8 mouse cellular contexts compared by ENCODE assay signal in the genomic region with DNA sequence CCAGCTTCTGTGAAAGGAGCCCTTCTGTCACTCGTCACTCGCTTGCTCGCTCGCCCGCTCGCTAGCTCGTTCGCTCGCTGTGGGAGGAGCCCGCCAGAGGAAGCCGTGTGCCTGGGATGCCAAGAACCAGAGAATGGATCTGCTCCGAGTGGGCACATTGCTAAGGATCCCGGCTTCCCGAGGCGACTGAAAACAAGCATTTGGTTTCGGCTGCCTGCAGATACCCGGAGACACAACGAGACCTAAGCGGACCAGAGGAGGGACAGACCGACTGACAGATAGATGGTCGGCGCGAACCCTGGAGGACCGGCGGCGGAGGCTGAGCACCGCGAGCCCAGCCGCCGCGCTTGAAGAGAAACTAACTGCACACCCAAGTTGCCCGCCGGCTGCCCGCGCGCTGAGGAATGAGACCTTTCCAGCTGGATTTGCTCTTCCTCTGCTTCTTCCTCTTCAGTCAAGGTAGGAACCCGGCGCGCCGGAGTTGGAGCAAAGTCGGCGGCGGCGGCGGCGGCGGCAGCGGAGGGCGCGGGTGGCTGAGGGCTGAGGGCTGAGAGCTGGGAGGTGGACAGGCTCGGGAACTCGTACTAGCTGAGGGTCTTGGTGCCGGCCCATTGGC. TPM values are rescaled to one million over a fixed set of nuclear protein-coding genes. Genes with fewer than 3 reads are reported as not detected.
DNase-seq lines count a peak whose midpoint lies in the region; ATAC-seq and TF ChIP-seq lines count a peak whose summit lies in the region.

No protein-coding gene starts in this region.

- no peak for ATAC-seq in liver, postnatal 0 days

- no peaks in the 10 kb centered on the region for H3K36me3 ChIP-seq in ES-Bruce4 (ENCODE audit: control insufficient read depth, insufficient read depth, low read length, poor library complexity, severe bottlenecking)
- no peaks in the 10 kb centered on the region for H3K36me3 ChIP-seq in liver, postnatal 0 days (replicated peaks; ENCODE audit: insufficient read depth, low read length)

- no peak for TF ChIP-seq CTCF in ES-Bruce4 (IDR thresholded peaks at IDR 0.05; ENCODE audit: low read depth, low read length)
- TF ChIP-seq CTCF in cerebellum, adult 2 months (IDR thresholded peaks at IDR 0.05; ENCODE audit: borderline replicate concordance, insufficient read depth, low read depth, low read length): no peak
- TF ChIP-seq CTCF in layer of hippocampus, adult 2 months (conservative IDR thresholded peaks at IDR 0.05): no peak; the same call in 1 of the 2 replicates
- TF ChIP-seq CTCF in liver, postnatal 0 days (IDR thresholded peaks at IDR 0.05; ENCODE audit: low read depth): no peak

- peak overlapping the region; percentile 76 for H3K4me2 ChIP-seq in liver, postnatal 0 days (ENCODE audit: low read depth, low read length)

- peaks cover 11% of the 10 kb centered on the region for H3K27me3 ChIP-seq in ES-Bruce4 (ENCODE audit: control insufficient read depth, insufficient read depth, low read length, poor library complexity, severe bottlenecking)
- H3K27me3 ChIP-seq in cerebellum, adult 2 months (ENCODE audit: control insufficient read depth, insufficient read depth, low read length): no peaks in the 10 kb centered on the region
- peaks cover 71% of the 10 kb centered on the region for H3K27me3 ChIP-seq in liver, postnatal 0 days (ENCODE audit: insufficient read depth, low read length)

- no peaks in the 10 kb centered on the region for H3K9me3 ChIP-seq in ES-Bruce4 (replicated peaks; ENCODE audit: control insufficient read depth, insufficient read depth, low read length, poor library complexity, severe bottlenecking)
- H3K9me3 ChIP-seq in liver, postnatal 0 days (ENCODE audit: low read length): no peaks in the 10 kb centered on the region

- under 1% methylated on average over 53 of the region's 53 CpGs for WGBS in cerebellum, adult 2 months
- WGBS in liver, postnatal 0 days (ENCODE audit: insufficient replicate concordance): under 1% methylated on average over 51 of the region's 53 CpGs

- TF ChIP-seq EP300 in ES-Bruce4 (IDR thresholded peaks at IDR 0.05; ENCODE audit: insufficient read depth, low read depth, low read length): no peak
- no peak for TF ChIP-seq EP300 in liver, postnatal 0 days (IDR thresholded peaks at IDR 0.05; ENCODE audit: low read depth)

- DNase-seq in cerebellum, adult 2 months: peak; percentile 88 to 89
- DNase-seq in forelimb bud, embryonic 11.5 days (ENCODE audit: low read depth, low spot score): peak; percentile 53
- peak; percentile 23 to 36 for DNase-seq in heart, postnatal 36 days
- DNase-seq in layer of hippocampus, adult 2 months (ENCODE audit: low spot score in 2 of 2): peak; percentile 80 to 81
- peak; percentile 17 for DNase-seq in liver, postnatal 0 days
- DNase-seq in ovary, postnatal 36 days (ENCODE audit: low spot score): peak; percentile 39
- no peak for DNase-seq in spleen, postnatal 4 days (ENCODE audit: low spot score in 2 of 2)

- H3K27ac ChIP-seq in ES-Bruce4 (ENCODE audit: insufficient read depth, low read length): no peak overlapping the region
- peak overlapping the region; percentile 65 for H3K27ac ChIP-seq in cerebellum, adult 2 months (ENCODE audit: insufficient read depth, low read length)
- H3K27ac ChIP-seq in layer of hippocampus, adult 2 months: peak overlapping the region; percentile 93
- no peak overlapping the region for H3K27ac ChIP-seq in liver, postnatal 0 days (ENCODE audit: low read depth)

- no peaks in the 10 kb centered on the region for H3K4me1 ChIP-seq in ES-Bruce4 (ENCODE audit: control insufficient read depth, insufficient read depth, low read length)
- peaks cover 12% of the 10 kb centered on the region for H3K4me1 ChIP-seq in cerebellum, adult 2 months (ENCODE audit: control insufficient read depth, insufficient read depth, low read length)
- H3K4me1 ChIP-seq in liver, postnatal 0 days (ENCODE audit: insufficient read depth): no peaks in the 10 kb centered on the region; the same call in 1 of the 2 replicates

- no peak for TF ChIP-seq POLR2A in ES-Bruce4 (IDR thresholded peaks at IDR 0.05; ENCODE audit: insufficient read depth, low read length)
- TF ChIP-seq POLR2A in cerebellum, adult 2 months (IDR thresholded peaks at IDR 0.05; ENCODE audit: borderline replicate concordance, insufficient read depth, low read length): peak; percentile 83

- H3K9ac ChIP-seq in ES-Bruce4 (ENCODE audit: low read depth, poor library complexity, severe bottlenecking): peak overlapping the region; percentile 43
- no peak overlapping the region for H3K9ac ChIP-seq in liver, postnatal 0 days (replicated peaks)

- intact Hi-C loops in heart, postnatal 36 days (cut with DNase I): loop anchor here (5.0 kb wide), 3 partner anchors 102 to 1227 kb away; no protein-coding TSS in a partner anchor

- H3K4me3 ChIP-seq in ES-Bruce4 (ENCODE audit: low read depth, low read length): peak overlapping the region; percentile 79
- H3K4me3 ChIP-seq in cerebellum, adult 2 months (replicated peaks; ENCODE audit: insufficient read depth, low read depth, low read length): peak overlapping the region; percentile 64
- peak overlapping the region; percentile 89 for H3K4me3 ChIP-seq in layer of hippocampus, adult 2 months
- H3K4me3 ChIP-seq in liver, postnatal 0 days (ENCODE audit: low read depth, low read length): peak overlapping the region; percentile 46

RNA-seq across cellular contexts. Expression of a gene that starts 3.1 kb away (rescaled TPM):
- 0.52 TPM in 1 of 2 replicates, not detected in the other for polyA plus RNA-seq in ES-Bruce4 (2011; ENCODE audit: insufficient read depth, insufficient read length, low read depth, missing spikeins)
- polyA plus RNA-seq in cerebellum, adult 2 months (2012; rRNA removed): 63.5 and 71.9 TPM in 2 replicates
- total RNA-seq in heart, postnatal 36 days (2021): under 1 TPM; 0.53 to 0.60 TPM
- total RNA-seq in layer of hippocampus, adult 2 months (2021): 10 to 100 TPM; 55.6 to 57.5 TPM
- polyA plus RNA-seq in liver, postnatal 0 days (2015; fragmentation: Nextera tagmentation; extraction: Ambion mirVana): 0.07 TPM in 1 of 2 replicates, not detected in the other

Comparison
In these comparisons a context has a peak if more than half of its experiments do, and no peak if none do; other contexts are left out.
1. H3K27ac ChIP-seq: peak in cerebellum, adult 2 months (single experiment) and layer of hippocampus, adult 2 months (single experiment); none in ES-Bruce4 (single experiment) and liver, postnatal 0 days (single experiment).
2. DNase-seq: peak in cerebellum, adult 2 months (2 of 2), forelimb bud, embryonic 11.5 days (single experiment), heart, postnatal 36 days (2 of 2), layer of hippocampus, adult 2 months (2 of 2), liver, postnatal 0 days (single experiment) and ovary, postnatal 36 days (single experiment); none in spleen, postnatal 4 days (0 of 2).
3. RNA of a gene that starts 3.1 kb away (polyA plus RNA-seq): 63.5 to 71.9 TPM in cerebellum, adult 2 months; 0.52 TPM in ES-Bruce4 and 0.07 TPM in liver, postnatal 0 days; every median in the first group is over 10 times any median in the second.
4. Peak in every context shown above with its lines, with median percentiles within 50 percentile points of each other: H3K4me3 ChIP-seq.